Mouse (Mus musculus): ENCODE measurements around the gene Gm20388.

- TF ChIP-seq CTCF (conservative IDR thresholded peaks at IDR 0.05; ENCODE audit: insufficient read depth, insufficient read length, low read depth, low read length) (no peak), POLR2A (IDR thresholded peaks at IDR 0.05; ENCODE audit: low read depth, low read length) (no peak)
Measured at GRCm38 (mm10) chr8:120432438-120432837, 521.8 kb downstream of the Gm20388 start.

Measured in kidney, adult 2 months (tissue).